Mouse (Mus musculus) limb, embryonic 15.5 days (tissue): ENCODE data around the gene Hrh1. TPM values are rescaled to one million over a fixed set of nuclear protein-coding genes. Genes with fewer than 3 reads are reported as not detected.
A peak's percentile ranks its signal among the peaks of the same experiment; 100 is the strongest.

Experiments
- ATAC-seq: fragments of 200-750 bp; cut with Nextera tagmentation; 2 replicates; pipeline ENCODE4 v1.8.0; 2017; ENCODE audit warnings: low read depth, moderate TSS enrichment; ENCODE audit not compliant: insufficient number of reproducible peaks, low FRiP score, low TSS enrichment
- H3K27ac ChIP-seq: fragments of 300-500 bp; sonication (generic); 2 replicates; pipeline ENCODE4 v1.5.1; 2015; ENCODE audit warnings: moderate library complexity, mild to moderate bottlenecking, inconsistent platforms
- H3K27me3 ChIP-seq: fragments of 300-500 bp; sonication (generic); 2 replicates; pipeline ENCODE4 v1.6.1; 2015; ENCODE audit warnings: inconsistent platforms
- H3K36me3 ChIP-seq: fragments of 300-500 bp; sonication (generic); 2 replicates; pipeline ENCODE4 v1.6.1; 2015; ENCODE audit warnings: inconsistent platforms
- H3K4me1 ChIP-seq: fragments of 300-500 bp; sonication (generic); 2 replicates; pipeline ENCODE4 v1.6.1; 2015; ENCODE audit warnings: inconsistent platforms
- H3K4me2 ChIP-seq: fragments of 300-500 bp; sonication (generic); 2 replicates; pipeline ENCODE4 v1.6.1; 2015; ENCODE audit warnings: mild to moderate bottlenecking, inconsistent platforms
- H3K4me3 ChIP-seq: fragments of 300-500 bp; sonication (generic); 2 replicates; pipeline ENCODE4 v1.5.1; 2015; ENCODE audit warnings: mild to moderate bottlenecking, inconsistent platforms
- H3K9ac ChIP-seq: fragments of 300-500 bp; sonication (generic); 2 replicates; pipeline ENCODE4 v1.6.1; 2015; ENCODE audit warnings: inconsistent platforms
- H3K9me3 ChIP-seq: fragments of 300-500 bp; sonication (generic); 2 replicates; pipeline ENCODE4 v1.6.1; 2016; ENCODE audit warnings: inconsistent platforms
- WGBS: fragments of 180-500 bp; shearing (Covaris S2); methylation state at CpG from one replicate; pipeline ENCODE4 v1.1.7; 2015; 5-methylcytosine and 5-hydroxymethylcytosine counted together
- polyA plus RNA-seq: library from polyadenylated mRNA; unstranded; fragments of >200 nt; fragmentation: Nextera tagmentation; extraction: Ambion mirVana; gene quantifications from 2 replicates; pipeline ENCODE4 v1.2.1, GENCODE M21; 2015

Hrh1 gene
- polyA plus RNA-seq, 1 experiment from 2014 or later, result 0.13 TPM

DNA sequence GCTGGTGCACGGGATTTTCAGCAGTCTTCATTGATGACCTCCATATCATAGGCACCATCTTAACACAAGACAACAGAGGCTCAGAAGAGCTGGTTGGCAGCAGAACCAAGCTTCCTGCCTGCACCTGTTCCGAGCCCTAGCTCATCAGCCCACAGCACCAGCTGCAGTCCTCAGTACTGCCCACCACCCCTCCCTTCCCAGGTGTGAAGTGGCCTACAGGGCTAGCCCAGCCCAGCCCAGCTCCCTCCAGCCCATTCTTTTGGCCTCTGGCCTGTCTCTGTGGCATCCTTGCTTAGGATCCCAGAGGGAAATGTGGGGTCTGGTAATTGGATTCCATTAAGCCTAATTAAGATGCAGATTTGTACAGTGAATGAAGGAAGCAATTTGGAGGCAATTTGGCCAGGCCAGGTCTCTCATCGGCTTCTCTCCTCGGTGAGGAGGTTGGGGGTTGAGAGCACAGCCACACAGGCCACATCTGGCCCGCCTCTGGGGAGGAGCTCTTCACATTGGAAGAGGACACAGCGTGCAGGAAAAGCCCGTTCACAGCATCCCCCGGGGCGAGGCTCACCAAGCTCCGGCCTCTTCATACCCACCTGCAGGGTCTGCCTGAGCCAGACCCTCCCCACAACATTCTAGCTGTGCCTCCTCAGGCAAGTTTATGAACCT is 43.2 kb downstream of the Hrh1 start:
- no peak overlapping the region for H3K4me3 ChIP-seq
- no peaks in the 10 kb centered on the region for H3K4me1 ChIP-seq
- peak; percentile 59; the same call in 1 of the 2 replicates for ATAC-seq
- no peak overlapping the region for H3K4me2 ChIP-seq
- no peak overlapping the region for H3K27ac ChIP-seq
- H3K9ac ChIP-seq, result no peak overlapping the region
- no peaks in the 10 kb centered on the region for H3K36me3 ChIP-seq
- WGBS, result 36% methylated on average over 10 of the region's 10 CpGs
- no peaks in the 10 kb centered on the region for H3K27me3 ChIP-seq
- no peaks in the 10 kb centered on the region; the same call in 1 of the 2 replicates for H3K9me3 ChIP-seq

GRCm38 (mm10) chr6:114444247-114444844 is 46.6 kb downstream of the Hrh1 start:
- no peak overlapping the region for H3K4me3 ChIP-seq
- no peaks in the 10 kb centered on the region; the same call in 1 of the 2 replicates for H3K9me3 ChIP-seq
- WGBS, result 73% methylated on average over 1 of the region's 1 CpGs
- H3K4me1 ChIP-seq, result no peaks in the 10 kb centered on the region
- no peak overlapping the region for H3K27ac ChIP-seq
- no peak for ATAC-seq
- no peaks in the 10 kb centered on the region for H3K36me3 ChIP-seq
- H3K27me3 ChIP-seq, result no peaks in the 10 kb centered on the region
- H3K4me2 ChIP-seq, result no peak overlapping the region
- no peak overlapping the region for H3K9ac ChIP-seq

GRCm38 (mm10) chr6:114444976-114445375 is 47.2 kb downstream of the Hrh1 start:
- ATAC-seq, result no peak
- Histone ChIP-seq H3K4me2 (no peak overlapping the region), H3K27me3 (no peaks in the 10 kb centered on the region), H3K9me3 (no peaks in the 10 kb centered on the region; the same call in 1 of the 2 replicates), H3K27ac (no peak overlapping the region), H3K36me3 (no peaks in the 10 kb centered on the region), H3K9ac (no peak overlapping the region), H3K4me1 (no peaks in the 10 kb centered on the region), H3K4me3 (no peak overlapping the region)
- WGBS, result 72% methylated on average over 3 of the region's 3 CpGs

- no peaks in the 10 kb centered on the region for H3K36me3 ChIP-seq
- ATAC-seq, result no peak
- no peak overlapping the region for H3K4me2 ChIP-seq
- WGBS, result 71% methylated on average over 9 of the region's 9 CpGs
- 0 out of 2 replicates have a peak, but pooled peaks cover 4% of the 10 kb centered on the region for H3K4me1 ChIP-seq
- no peak overlapping the region for H3K27ac ChIP-seq
- H3K9me3 ChIP-seq, result no peaks in the 10 kb centered on the region
- H3K27me3 ChIP-seq, result no peaks in the 10 kb centered on the region
- no peak overlapping the region for H3K9ac ChIP-seq
- no peak overlapping the region for H3K4me3 ChIP-seq
Observed at GRCm38 (mm10) chr6:114448888-114449287, 51.2 kb downstream of the Hrh1 start.

DNA sequence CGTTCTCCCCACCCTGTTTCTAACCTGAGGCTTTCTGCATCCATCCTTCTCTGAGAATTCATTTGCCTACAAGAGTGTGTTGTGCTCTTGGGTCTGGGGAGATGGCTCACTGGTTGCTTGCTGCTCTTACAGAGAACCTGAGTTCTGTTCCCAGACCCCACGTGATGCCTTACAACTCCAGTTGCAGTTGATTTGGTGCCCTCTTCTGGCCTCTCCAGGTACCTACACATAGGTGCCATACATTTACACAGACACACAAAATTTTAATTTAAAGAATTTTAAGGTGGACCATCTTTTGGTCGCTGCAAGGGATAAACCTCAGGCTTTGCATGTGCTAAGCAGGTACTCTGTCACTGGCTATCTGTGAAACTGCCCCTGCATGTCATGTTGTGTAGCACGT is 57.5 kb downstream of the Hrh1 start:
- no peak overlapping the region for H3K9ac ChIP-seq
- no peaks in the 10 kb centered on the region for H3K36me3 ChIP-seq
- ATAC-seq, result no peak
- H3K9me3 ChIP-seq, result no peaks in the 10 kb centered on the region
- H3K4me2 ChIP-seq, result no peak overlapping the region
- no peaks in the 10 kb centered on the region for H3K27me3 ChIP-seq
- no peak overlapping the region for H3K4me3 ChIP-seq
- H3K4me1 ChIP-seq, result peaks cover 15% of the 10 kb centered on the region
- no peak overlapping the region for H3K27ac ChIP-seq
- WGBS, result 81% methylated on average over 4 of the region's 4 CpGs

GRCm38 (mm10) chr6:114456255-114457042 is 58.7 kb downstream of the Hrh1 start:
- Histone ChIP-seq H3K9ac (no peak overlapping the region), H3K9me3 (no peaks in the 10 kb centered on the region), H3K4me3 (no peak overlapping the region), H3K27ac (no peak overlapping the region), H3K4me2 (no peak overlapping the region), H3K36me3 (no peaks in the 10 kb centered on the region), H3K27me3 (no peaks in the 10 kb centered on the region), H3K4me1 (peaks cover 15% of the 10 kb centered on the region)
- ATAC-seq, result no peak
- 36% methylated on average over 12 of the region's 12 CpGs for WGBS

- Histone ChIP-seq H3K4me2 (no peak overlapping the region), H3K4me3 (no peak overlapping the region), H3K9me3 (no peaks in the 10 kb centered on the region), H3K4me1 (peaks cover 15% of the 10 kb centered on the region), H3K36me3 (no peaks in the 10 kb centered on the region), H3K27me3 (no peaks in the 10 kb centered on the region), H3K9ac (no peak overlapping the region), H3K27ac (no peak overlapping the region)
- ATAC-seq, result no peak
- 89% methylated on average over 3 of the region's 3 CpGs for WGBS
Observed at GRCm38 (mm10) chr6:114457299-114457698, 59.6 kb downstream of the Hrh1 start.

DNA sequence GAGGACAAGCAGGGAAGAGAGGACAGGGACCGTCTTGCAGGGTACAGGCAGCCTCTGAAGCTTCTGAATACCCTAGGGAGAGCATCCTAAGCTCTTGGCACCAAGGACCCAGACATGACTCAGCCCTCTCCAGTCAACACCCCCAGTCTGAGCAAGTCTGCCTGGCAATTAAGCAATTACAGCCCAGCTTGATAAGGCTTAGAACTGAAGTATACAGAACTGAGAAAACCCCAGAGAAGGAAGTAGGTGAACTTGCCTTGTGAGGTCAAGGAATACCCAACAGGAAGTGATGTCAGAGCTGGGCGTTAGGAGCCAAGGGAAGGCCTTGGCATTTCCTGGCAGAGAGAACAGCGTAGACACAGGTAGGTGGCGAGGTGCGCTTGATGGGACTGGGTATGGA is 60.5 kb downstream of the Hrh1 start:
- Histone ChIP-seq H3K4me3 (no peak overlapping the region), H3K4me1 (peaks cover 12% of the 10 kb centered on the region), H3K9ac (no peak overlapping the region), H3K36me3 (no peaks in the 10 kb centered on the region), H3K4me2 (no peak overlapping the region), H3K9me3 (no peaks in the 10 kb centered on the region), H3K27me3 (no peaks in the 10 kb centered on the region), H3K27ac (no peak overlapping the region)
- ATAC-seq, result no peak
- WGBS, result 77% methylated on average over 5 of the region's 5 CpGs

DNA sequence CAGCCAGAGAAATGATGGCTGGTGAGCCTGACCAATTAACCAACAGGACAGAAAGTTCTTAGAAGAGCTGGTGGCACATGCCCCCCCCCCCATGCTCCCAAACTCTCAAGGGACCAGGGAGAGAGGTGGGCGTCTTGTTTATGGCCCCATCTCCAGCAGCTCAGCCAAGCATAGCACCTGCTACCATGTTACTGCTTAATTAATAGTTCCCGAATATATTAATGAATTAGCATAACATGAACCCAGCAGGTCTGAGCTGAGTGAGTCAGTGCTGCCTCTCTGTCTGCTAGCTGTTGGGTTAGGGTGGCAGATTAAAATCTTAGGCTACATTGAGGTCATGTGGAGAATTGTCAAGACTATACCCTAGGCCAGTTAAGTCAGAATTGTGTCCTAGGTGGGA is 62.2 kb downstream of the Hrh1 start:
- 77% methylated on average over 2 of the region's 2 CpGs for WGBS
- Histone ChIP-seq H3K9ac (no peak overlapping the region), H3K9me3 (no peaks in the 10 kb centered on the region), H3K27ac (no peak overlapping the region), H3K4me2 (no peak overlapping the region), H3K4me1 (peaks cover 12% of the 10 kb centered on the region), H3K27me3 (no peaks in the 10 kb centered on the region), H3K36me3 (no peaks in the 10 kb centered on the region), H3K4me3 (no peak overlapping the region)
- ATAC-seq, result no peak

- Histone ChIP-seq H3K4me3 (no peak overlapping the region), H3K4me2 (no peak overlapping the region), H3K36me3 (no peaks in the 10 kb centered on the region), H3K9me3 (no peaks in the 10 kb centered on the region), H3K9ac (no peak overlapping the region), H3K27ac (no peak overlapping the region), H3K27me3 (no peaks in the 10 kb centered on the region), H3K4me1 (peaks cover 11% of the 10 kb centered on the region)
- ATAC-seq, result no peak
Observed at GRCm38 (mm10) chr6:114461536-114461935, 63.8 kb downstream of the Hrh1 start.

DNA sequence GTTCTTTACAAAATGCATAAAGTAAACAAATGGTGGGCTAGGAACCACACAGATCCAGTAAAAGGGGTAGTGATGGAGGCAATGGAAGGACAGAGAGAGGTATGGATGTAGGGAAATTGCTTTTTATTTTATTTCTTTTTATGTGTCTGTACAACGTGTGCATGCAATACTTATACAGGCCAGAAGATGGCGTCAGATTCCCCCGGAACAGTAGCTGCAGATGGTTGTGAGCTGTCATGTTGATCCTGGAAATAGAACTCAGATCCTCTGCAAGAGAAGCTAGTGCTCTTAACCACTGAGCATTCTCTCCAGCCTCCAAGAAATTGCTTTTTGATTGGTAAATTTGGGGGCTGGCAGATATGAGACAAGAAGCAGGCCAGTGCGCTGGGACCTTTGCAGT is 65.0 kb downstream of the Hrh1 start:
- WGBS, result 24% methylated on average over 4 of the region's 4 CpGs
- H3K9me3 ChIP-seq, result no peaks in the 10 kb centered on the region
- ATAC-seq, result no peak
- H3K9ac ChIP-seq, result no peak overlapping the region
- peaks cover 8% of the 10 kb centered on the region for H3K4me1 ChIP-seq
- H3K4me3 ChIP-seq, result no peak overlapping the region
- H3K27me3 ChIP-seq, result no peaks in the 10 kb centered on the region
- no peaks in the 10 kb centered on the region for H3K36me3 ChIP-seq
- no peak overlapping the region for H3K4me2 ChIP-seq
- no peak overlapping the region for H3K27ac ChIP-seq

GRCm38 (mm10) chr6:114473541-114473940 is 75.8 kb downstream of the Hrh1 start:
- Histone ChIP-seq H3K4me3 (no peak overlapping the region), H3K27ac (no peak overlapping the region), H3K4me1 (peaks cover under 1% of the 10 kb centered on the region), H3K27me3 (no peaks in the 10 kb centered on the region), H3K4me2 (no peak overlapping the region), H3K9me3 (no peaks in the 10 kb centered on the region), H3K9ac (no peak overlapping the region), H3K36me3 (no peaks in the 10 kb centered on the region)
- 71% methylated on average over 5 of the region's 5 CpGs for whole genome bisulfite sequencing
- no peak for ATAC-seq
